Mouse (Mus musculus) gastrocnemius, adult 8-10 months (tissue): ENCODE results near the gene Syt13. TPM values are rescaled to one million over a fixed set of nuclear protein-coding genes. Genes with fewer than 3 reads are reported as not detected.

Experiments
- DNase-seq, 2 experiments: peaks; one replicate each; pipeline ENCODE4 v3.0.0; 2022; ENCODE audit warnings: low spot score in 2 of 2
- total RNA-seq, 4 experiments: library from RNA; stranded (reverse); gene quantifications; 2 replicates each; pipeline ENCODE4 v1.2.4; 2022

The Syt13 gene
- under 1 TPM in 1 of 4 experiments, not detected in 3; 0.10 TPM for total RNA-seq

- no peak for DNase-seq
Measured at GRCm38 (mm10) chr2:92914933-92915553, at the start of gene Syt13. Gene Syt13 (plus strand): TSS chr2:92915098.

- no peak for DNase-seq
Measured at GRCm38 (mm10) chr2:92866616-92867015, 48.3 kb upstream of the Syt13 start.

- no peak for DNase-seq
Measured at GRCm38 (mm10) chr2:92870139-92870836, 44.6 kb upstream of the Syt13 start.

- DNase-seq = no peak
Measured at GRCm38 (mm10) chr2:92871093-92871686, 43.7 kb upstream of the Syt13 start.

GRCm38 (mm10) chr2:92872652-92873051 lies 42.2 kb upstream of the Syt13 start:
- no peak for DNase-seq

- DNase-seq = no peak
Measured at GRCm38 (mm10) chr2:92874592-92874991, 40.3 kb upstream of the Syt13 start.

- no peak for DNase-seq
Measured at GRCm38 (mm10) chr2:92877488-92877887, 37.4 kb upstream of the Syt13 start.

GRCm38 (mm10) chr2:92883039-92883911 lies 31.6 kb upstream of the Syt13 start:
- no peak for DNase-seq

- no peak for DNase-seq
Measured at GRCm38 (mm10) chr2:92883912-92884243, 31.0 kb upstream of the Syt13 start.

GRCm38 (mm10) chr2:92884976-92885375 lies 29.9 kb upstream of the Syt13 start:
- DNase-seq = no peak

- DNase-seq = no peak
Measured at GRCm38 (mm10) chr2:92886862-92887261, 28.0 kb upstream of the Syt13 start.

- DNase-seq = no peak
Measured at GRCm38 (mm10) chr2:92892524-92892923, 22.4 kb upstream of the Syt13 start.

- DNase-seq = no peak
Measured at GRCm38 (mm10) chr2:92903650-92904049, 11.2 kb upstream of the Syt13 start.

- no peak for DNase-seq
Measured at GRCm38 (mm10) chr2:92904307-92904859, 10.5 kb upstream of the Syt13 start.

- DNase-seq = no peak
Measured at GRCm38 (mm10) chr2:92910371-92910770, 4.5 kb upstream of the Syt13 start.

- no peak for DNase-seq
Measured at GRCm38 (mm10) chr2:92912312-92912711, 2.6 kb upstream of the Syt13 start.

GRCm38 (mm10) chr2:92913295-92913694 lies 1.6 kb upstream of the Syt13 start:
- no peak for DNase-seq

GRCm38 (mm10) chr2:92915659-92916631 lies 1.0 kb downstream of the Syt13 start:
- DNase-seq = no peak

- no peak for DNase-seq
Measured at GRCm38 (mm10) chr2:92917405-92918142, 2.7 kb downstream of the Syt13 start.

GRCm38 (mm10) chr2:92920709-92921108 lies 5.8 kb downstream of the Syt13 start:
- DNase-seq = no peak
